Mouse (Mus musculus): Measurements from ENCODE around the gene Doc2b. TPM values are rescaled to one million over a fixed set of nuclear protein-coding genes. Genes with fewer than 3 reads are reported as not detected.
A peak's percentile ranks its signal among the peaks of the same experiment; 100 is the strongest.

Doc2b gene
- total RNA-seq, 2 experiments from 2014 or later: 92.6 to 93.1 TPM

DNA sequence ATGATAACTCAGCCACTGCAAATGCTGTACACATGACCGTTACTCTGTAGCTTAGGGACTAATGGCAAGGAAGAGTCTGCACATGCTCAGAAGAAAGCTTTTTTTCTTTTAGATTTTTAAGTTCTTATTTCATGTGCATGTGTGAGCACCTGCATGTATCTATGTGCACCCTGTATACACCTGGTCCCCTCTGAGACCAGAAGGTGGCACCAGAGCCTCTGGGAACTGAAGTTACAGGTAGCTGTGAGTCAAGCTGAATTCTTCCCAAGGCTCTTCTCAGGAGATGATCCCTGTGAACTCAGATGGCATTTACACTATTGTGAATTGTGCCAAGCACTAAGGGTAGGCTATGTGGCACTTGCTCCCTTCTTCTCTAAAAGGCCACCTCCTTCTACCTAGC is 19.9 kb downstream of the Doc2b start:
- DNase-seq (ENCODE audit: low spot score in 2 of 2): no peak
- no peak overlapping the region for H3K4me3 ChIP-seq
- TF ChIP-seq CTCF (conservative IDR thresholded peaks at IDR 0.05): peak; percentile 56
- no peak overlapping the region for H3K27ac ChIP-seq

DNA sequence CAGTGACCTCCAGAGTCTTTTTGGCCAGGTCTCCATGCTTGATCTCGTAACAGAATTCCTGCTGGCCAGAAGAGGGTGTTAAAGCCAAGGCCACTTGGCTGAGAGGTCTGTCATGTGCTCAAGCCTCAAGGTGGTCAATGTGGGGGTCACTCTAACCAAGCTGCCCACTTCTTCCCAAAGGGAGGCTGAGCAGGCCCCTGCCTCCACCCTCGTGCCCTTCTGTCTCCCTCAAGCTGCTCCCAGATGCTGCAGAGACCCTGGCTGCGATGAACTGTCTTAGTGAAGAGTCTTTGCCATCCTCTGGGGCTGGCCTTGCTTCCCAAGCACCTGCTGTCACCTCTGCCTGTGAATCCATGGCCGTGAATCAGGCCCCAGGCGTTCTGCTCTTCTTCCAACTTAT is 23.3 kb downstream of the Doc2b start:
- Histone ChIP-seq H3K4me3 (no peak overlapping the region), H3K27ac (no peak overlapping the region)
- TF ChIP-seq CTCF (conservative IDR thresholded peaks at IDR 0.05): no peak
- no peak for DNase-seq (ENCODE audit: low spot score in 2 of 2)

DNA sequence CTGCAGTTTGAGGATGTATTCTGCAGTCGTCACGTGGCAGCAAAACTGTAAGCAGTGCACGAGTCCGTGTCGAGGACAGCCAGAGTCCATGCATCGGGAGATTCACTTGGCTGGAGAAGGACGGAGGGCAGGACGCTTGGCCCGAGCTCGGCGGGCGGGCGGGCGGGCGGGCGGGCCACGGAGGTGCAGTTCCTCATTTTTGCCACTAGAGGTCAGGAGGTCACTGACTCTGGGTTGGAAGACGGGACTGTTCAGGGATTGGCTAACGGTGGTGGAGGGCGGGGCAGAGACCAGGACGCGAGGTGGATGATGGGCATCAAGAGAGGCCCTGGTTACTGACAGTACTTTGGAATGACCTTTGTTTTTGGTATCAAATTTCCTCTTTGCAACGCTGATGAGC is 26.6 kb downstream of the Doc2b start:
- Histone ChIP-seq H3K4me3 (peak overlapping the region; percentile 33), H3K27ac (peak overlapping the region; percentile 58)
- peak; percentile 99 for TF ChIP-seq CTCF (conservative IDR thresholded peaks at IDR 0.05)
- DNase-seq (ENCODE audit: low spot score in 2 of 2): peak; percentile 82 to 84

DNA sequence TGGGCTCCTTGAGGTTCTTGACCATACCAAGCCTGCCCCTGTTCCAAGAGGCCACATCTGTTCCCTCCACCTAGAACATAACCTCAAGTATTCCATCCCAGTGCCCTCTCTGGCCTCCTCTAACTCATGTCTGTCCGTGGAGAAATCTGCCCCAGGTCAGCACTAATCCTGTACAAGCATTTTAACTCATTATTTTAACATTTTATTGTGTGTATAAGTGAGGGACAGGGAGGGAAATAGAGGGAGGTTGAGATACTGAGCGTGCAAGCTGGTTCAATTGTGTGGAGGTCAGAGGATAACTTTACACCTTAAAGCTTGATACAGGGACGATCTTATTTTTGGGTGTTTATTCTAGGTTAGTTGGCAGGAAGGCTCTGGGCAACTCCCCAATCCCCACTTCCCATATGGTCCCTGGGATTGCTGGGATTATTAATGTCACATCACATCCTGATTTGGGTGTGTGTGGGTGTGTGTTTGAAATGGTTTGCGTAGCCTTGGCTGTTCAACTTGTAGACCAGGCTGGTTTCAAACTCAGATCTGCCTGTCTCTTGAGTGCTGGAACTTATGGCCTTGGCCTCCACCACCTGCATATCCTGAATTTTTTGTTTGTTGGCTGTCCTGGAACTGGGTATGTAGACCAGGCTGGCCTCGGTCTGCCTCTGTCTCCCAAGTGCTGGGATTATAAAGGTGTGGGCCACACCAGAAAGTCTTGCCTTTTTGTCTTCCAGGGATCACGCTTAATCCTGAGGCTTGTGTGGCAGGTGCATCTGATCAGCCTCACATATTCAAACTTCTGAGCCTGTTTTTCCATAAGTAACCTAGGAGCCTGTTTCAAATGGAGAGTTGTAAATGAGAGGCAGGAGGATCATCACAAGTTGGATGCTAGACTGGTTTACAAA is 27.5 kb downstream of the Doc2b start:
- peak; percentile 43 to 63 for DNase-seq (ENCODE audit: low spot score in 2 of 2)
- Histone ChIP-seq H3K27ac (peak overlapping the region; percentile 58), H3K4me3 (no peak overlapping the region)
- no peak for TF ChIP-seq CTCF (conservative IDR thresholded peaks at IDR 0.05)

DNA sequence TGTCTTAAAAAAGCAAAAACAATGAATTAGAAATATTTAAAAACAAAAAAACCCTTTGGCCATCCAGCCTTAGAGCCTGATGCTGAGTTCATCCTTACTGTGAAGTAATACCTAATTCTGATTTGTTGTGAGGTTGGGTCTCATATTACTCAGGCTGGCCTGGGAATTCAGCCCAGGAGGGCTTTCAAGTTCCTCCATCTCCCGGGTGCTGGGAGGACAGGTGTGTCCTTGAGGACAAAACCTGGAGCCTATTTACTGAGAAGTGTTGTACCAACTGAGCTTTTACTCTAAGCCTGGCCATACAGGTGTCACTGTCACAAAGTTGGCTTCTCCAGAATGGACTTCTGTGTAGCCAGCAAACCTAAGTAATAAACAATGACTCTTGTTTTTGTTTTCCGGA is 28.8 kb downstream of the Doc2b start:
- Histone ChIP-seq H3K4me3 (no peak overlapping the region), H3K27ac (no peak overlapping the region)
- TF ChIP-seq CTCF (conservative IDR thresholded peaks at IDR 0.05): no peak
- no peak for DNase-seq (ENCODE audit: low spot score in 2 of 2)

DNA sequence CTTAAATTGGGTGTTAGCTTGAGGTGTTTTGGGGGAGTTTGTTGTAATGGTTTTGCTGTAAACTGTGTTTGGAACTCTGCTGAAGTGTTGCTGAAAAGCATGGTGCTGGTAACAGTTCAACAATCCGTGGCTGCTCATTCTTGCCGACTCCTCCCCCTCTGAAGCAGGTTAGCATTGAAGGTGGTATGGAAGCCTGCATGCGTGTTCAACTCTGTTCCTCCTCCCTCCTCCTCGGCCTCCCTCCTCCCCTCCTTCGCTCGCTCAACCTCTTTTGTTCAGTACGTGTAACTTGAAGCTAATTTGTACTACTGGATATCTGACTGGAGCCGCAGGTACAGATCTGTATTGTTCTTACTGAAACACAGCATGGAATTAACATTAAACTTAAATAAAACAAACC is 30.7 kb downstream of the Doc2b start:
- DNase-seq (ENCODE audit: low spot score in 2 of 2): no peak
- no peak for TF ChIP-seq CTCF (conservative IDR thresholded peaks at IDR 0.05)
- H3K27ac ChIP-seq: no peak overlapping the region

DNA sequence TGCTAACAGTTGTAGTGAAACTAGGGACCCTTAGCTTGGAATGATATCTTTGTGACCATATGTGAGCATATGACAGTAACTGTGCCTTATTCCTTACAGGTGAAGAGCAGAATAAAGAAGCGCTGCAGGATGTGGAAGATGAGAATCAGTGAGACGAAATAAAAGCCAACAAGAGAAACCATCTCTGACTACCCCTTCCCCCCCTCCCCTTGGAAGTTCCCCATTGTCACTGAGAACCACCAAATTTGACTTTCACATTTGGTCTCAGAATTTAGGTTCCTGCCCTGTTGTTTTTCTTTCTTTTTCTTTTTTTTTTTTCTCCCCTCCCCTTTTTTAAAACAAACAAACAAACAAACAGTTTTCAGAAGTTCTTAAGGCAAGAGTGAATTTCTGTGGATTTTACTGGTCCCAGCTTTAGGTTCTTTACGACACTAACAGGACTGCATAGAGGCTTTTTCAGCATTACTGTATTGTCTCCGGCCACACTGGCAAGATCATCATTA is 31.3 kb downstream of the Doc2b start:
- no peak for TF ChIP-seq CTCF (conservative IDR thresholded peaks at IDR 0.05)
- Histone ChIP-seq H3K4me3 (no peak overlapping the region), H3K27ac (no peak overlapping the region)
- DNase-seq (ENCODE audit: low spot score in 2 of 2): no peak

More for the DNA sequence above, 30.7 kb downstream of the Doc2b start:
- no peak overlapping the region for H3K4me3 ChIP-seq

DNA sequence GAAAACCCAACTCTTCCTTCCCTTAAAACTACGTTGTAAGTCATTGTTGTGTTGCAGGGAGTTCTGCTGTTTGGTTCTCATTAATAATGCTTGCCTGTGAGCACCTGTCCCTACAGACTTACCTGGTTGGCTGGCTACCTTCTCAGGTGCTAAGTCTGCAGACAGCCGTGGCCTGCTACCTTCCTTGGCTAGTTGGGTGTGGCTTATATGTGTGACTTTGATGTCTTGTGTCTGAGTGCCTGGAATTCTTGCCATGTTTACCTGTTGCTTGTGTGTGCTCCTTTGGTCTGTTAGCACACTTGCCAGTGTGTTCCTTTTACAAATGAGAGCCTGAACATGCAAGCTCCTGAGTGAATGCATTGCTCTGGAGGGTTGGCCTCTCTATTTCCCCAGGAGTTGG is 33.1 kb downstream of the Doc2b start:
- no peak for TF ChIP-seq CTCF (conservative IDR thresholded peaks at IDR 0.05)
- Histone ChIP-seq H3K4me3 (no peak overlapping the region), H3K27ac (no peak overlapping the region)
- no peak for DNase-seq (ENCODE audit: low spot score in 2 of 2)

DNA sequence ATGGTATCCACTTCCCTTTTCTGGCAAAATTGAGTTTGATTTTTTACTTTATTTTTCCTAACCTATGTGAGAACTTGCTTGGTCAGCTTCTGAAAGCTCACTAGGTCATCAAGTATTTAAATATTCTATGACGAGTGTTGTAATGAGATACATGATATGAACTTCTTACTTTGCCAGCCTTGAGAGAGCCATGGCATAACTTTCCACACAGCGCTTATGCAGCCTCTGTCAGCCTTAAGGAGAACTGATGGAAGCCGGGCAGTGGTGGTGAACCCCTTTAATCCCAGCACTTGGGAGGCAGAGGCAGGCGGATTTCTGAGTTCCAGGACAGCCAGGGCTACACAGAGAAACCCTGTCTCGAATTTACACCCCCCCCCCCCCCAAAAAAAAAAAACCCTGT is 35.1 kb downstream of the Doc2b start:
- no peak for DNase-seq (ENCODE audit: low spot score in 2 of 2)
- Histone ChIP-seq H3K4me3 (no peak overlapping the region), H3K27ac (no peak overlapping the region)
- TF ChIP-seq CTCF (conservative IDR thresholded peaks at IDR 0.05): no peak

DNA sequence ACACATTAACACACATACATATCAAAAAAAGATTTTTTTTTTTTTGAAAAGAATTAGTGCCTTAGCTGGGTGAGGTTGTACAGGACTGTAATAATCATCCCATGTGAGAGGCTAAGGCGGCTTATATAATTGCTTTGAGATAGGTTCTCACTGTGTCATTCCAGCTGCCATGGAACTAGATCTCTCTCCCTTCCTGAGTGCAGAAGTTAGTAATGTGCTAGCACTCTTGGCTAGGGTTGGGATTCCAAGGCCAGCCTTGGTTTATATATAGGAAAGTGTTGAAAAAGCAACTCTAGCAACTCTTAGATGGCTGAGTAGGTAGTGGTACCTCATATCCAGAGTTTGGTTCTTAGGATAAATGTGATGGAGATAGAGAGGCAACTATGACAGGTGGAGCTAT is 37.3 kb downstream of the Doc2b start:
- no peak overlapping the region for H3K4me3 ChIP-seq
- no peak for DNase-seq (ENCODE audit: low spot score in 2 of 2)
- no peak overlapping the region for H3K27ac ChIP-seq
- no peak for TF ChIP-seq CTCF (conservative IDR thresholded peaks at IDR 0.05)

DNA sequence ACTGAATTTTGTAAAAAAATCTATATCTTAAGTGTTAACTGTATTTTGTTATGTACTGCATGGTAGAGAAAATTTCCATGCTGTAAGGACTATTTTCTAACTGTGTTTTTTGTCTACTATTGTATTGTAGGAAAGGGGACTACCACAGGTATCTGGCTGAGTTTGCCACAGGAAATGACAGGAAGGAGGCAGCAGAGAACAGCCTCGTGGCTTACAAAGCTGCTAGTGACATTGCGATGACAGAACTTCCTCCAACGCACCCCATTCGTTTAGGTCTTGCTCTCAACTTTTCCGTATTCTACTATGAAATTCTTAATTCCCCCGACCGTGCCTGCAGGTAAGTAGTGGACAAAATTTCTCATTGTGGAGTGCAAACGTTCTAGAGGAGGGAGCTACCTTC is 39.2 kb downstream of the Doc2b start:
- no peak overlapping the region for H3K4me3 ChIP-seq
- DNase-seq (ENCODE audit: low spot score in 2 of 2): no peak
- 0 out of 2 replicates have a peak, but pooled peaks have one; percentile 16 for TF ChIP-seq CTCF (conservative IDR thresholded peaks at IDR 0.05)
- no peak overlapping the region for H3K27ac ChIP-seq

DNA sequence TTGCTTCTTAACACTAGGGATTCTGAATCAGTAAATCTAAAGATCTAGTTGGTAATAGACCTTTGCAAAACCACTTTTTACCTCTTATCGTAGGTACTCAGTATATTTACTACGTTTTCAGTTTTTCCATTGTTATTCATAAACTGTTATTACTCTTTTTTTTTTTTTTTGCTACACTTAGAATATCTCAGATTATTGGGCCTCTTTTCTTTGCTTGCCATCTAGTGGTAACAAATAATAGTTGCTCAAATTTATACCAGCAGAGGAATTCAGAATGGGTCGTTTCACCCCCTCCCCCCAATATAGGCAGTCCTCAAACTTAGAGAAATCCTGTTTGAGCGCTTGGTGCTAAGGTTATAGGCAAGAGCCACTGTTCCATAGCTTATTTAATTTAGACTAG is 44.8 kb downstream of the Doc2b start:
- TF ChIP-seq CTCF (conservative IDR thresholded peaks at IDR 0.05): peak; percentile 70
- no peak overlapping the region for H3K4me3 ChIP-seq
- DNase-seq (ENCODE audit: low spot score in 2 of 2): no peak
- no peak overlapping the region; the same call in 1 of the 2 replicates for H3K27ac ChIP-seq

DNA sequence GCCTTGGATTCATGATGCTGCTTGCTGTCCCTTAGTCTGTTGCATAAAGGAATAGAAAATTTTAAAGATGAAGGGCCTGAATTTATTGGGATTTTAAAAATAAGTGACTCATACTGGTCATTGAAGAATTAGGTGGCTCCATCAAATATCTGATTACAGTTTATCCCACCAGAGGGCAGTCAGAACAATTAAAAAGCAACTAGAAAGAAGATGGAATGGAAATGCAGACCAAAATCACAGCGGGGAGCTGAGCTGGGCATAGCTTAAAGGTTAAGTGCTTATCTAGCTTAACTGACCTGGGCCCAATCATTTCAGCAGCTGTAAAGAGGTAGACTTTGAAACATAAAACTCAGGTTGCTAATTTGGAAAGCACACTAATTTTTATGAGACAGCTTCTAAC is 45.3 kb downstream of the Doc2b start:
- no peak overlapping the region; the same call in 1 of the 2 replicates for H3K27ac ChIP-seq
- H3K4me3 ChIP-seq: no peak overlapping the region
- peak; percentile 64 for TF ChIP-seq CTCF (conservative IDR thresholded peaks at IDR 0.05)
- no peak for DNase-seq (ENCODE audit: low spot score in 2 of 2)

DNA sequence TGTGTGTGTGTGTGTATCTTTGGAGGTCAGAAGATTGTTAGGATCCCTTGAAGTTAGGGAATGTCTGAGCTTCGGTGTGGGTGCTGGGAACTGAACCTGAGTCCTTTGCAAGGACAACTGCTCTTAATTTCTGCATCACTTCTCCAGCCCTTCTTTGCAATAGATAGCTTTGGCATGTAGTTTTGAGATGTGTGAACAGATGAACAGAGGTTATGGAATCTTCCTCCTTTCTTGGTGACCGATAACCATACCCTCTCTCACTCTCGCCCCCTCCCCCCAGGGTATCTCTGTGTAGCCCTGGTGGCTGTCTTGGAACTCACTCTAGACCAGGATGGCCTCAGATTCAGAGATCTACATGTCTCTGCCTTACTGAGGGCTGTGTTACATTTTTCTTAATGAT is 51.1 kb downstream of the Doc2b start:
- no peak for TF ChIP-seq CTCF (conservative IDR thresholded peaks at IDR 0.05)
- Histone ChIP-seq H3K4me3 (no peak overlapping the region), H3K27ac (no peak overlapping the region)
- no peak for DNase-seq (ENCODE audit: low spot score in 2 of 2)
